Mouse (Mus musculus) stomach, embryonic 14.5 days (tissue): Measurements from ENCODE around the gene Olfr1198. TPM values are rescaled to one million over a fixed set of nuclear protein-coding genes. Genes with fewer than 3 reads are reported as not detected.

ENCODE experiments used
- polyA plus RNA-seq: library from polyadenylated mRNA; unstranded; fragments of >200 nt; fragmentation: Nextera tagmentation; extraction: Ambion mirVana; gene quantifications from 2 replicates; pipeline ENCODE4 v1.2.1, GENCODE M21; 2014

Gene Olfr1198
- polyA plus RNA-seq, 1 experiment from 2014 or later: not detected

Other genes starting within 250 kb of the Olfr1198 start
- not detected in 2 replicates for gene Olfr1186, start 232.8 kb downstream of the Olfr1198 start, polyA plus RNA-seq
- gene Olfr1188, start 194.4 kb downstream of the Olfr1198 start, polyA plus RNA-seq: not detected in 2 replicates
- not detected in 2 replicates for gene Olfr1189, start 164.9 kb downstream of the Olfr1198 start, polyA plus RNA-seq
- not detected in 2 replicates for gene Olfr1191-ps1, start 110.8 kb downstream of the Olfr1198 start, polyA plus RNA-seq
- not detected in 2 replicates for gene Olfr1192-ps1, start 102.9 kb downstream of the Olfr1198 start, polyA plus RNA-seq
- gene Olfr1193, start 75.7 kb downstream of the Olfr1198 start, polyA plus RNA-seq: not detected in 2 replicates
- gene Olfr1195, start 62.2 kb downstream of the Olfr1198 start, polyA plus RNA-seq: not detected in 2 replicates
- gene Olfr1196, start 46.8 kb downstream of the Olfr1198 start, polyA plus RNA-seq: not detected in 2 replicates
- gene Olfr1197, start 19.0 kb downstream of the Olfr1198 start, polyA plus RNA-seq: not detected in 2 replicates
- not detected in 2 replicates for gene Olfr1199, start 9.1 kb upstream of the Olfr1198 start, polyA plus RNA-seq
- not detected in 2 replicates for gene Olfr1200, start 19.1 kb upstream of the Olfr1198 start, polyA plus RNA-seq
- gene Olfr1201, start 41.7 kb upstream of the Olfr1198 start, polyA plus RNA-seq: not detected in 2 replicates
- not detected in 2 replicates for gene Olfr1202, start 63.1 kb upstream of the Olfr1198 start, polyA plus RNA-seq
- gene Olfr1205, start 78.4 kb upstream of the Olfr1198 start, polyA plus RNA-seq: not detected in 2 replicates
- gene Olfr1204, start 97.9 kb upstream of the Olfr1198 start, polyA plus RNA-seq: not detected in 2 replicates
- gene Olfr1206, start 111.9 kb upstream of the Olfr1198 start, polyA plus RNA-seq: not detected in 2 replicates
- gene Olfr1208, start 150.9 kb upstream of the Olfr1198 start, polyA plus RNA-seq: not detected in 2 replicates
- not detected in 2 replicates for gene Olfr1209, start 163.8 kb upstream of the Olfr1198 start, polyA plus RNA-seq
- not detected in 2 replicates for gene Olfr1211, start 186.7 kb upstream of the Olfr1198 start, polyA plus RNA-seq
- gene Olfr1212, start 202.6 kb upstream of the Olfr1198 start, polyA plus RNA-seq: not detected in 2 replicates
- not detected in 2 replicates for gene Gm13762, start 228.9 kb upstream of the Olfr1198 start, polyA plus RNA-seq
- gene Olfr1214, start 241.3 kb upstream of the Olfr1198 start, polyA plus RNA-seq: not detected in 2 replicates